Mouse (Mus musculus): ENCODE measurements around the gene Gemin7. TPM values are rescaled to one million over a fixed set of nuclear protein-coding genes. Genes with fewer than 3 reads are reported as not detected.

The Gemin7 gene
- polyA plus RNA-seq, 1 experiment from 2014 or later: 138 TPM

Other genes with a start within 250 kb of the Gemin7 start
- 84.1 and 91.9 TPM in 2 replicates for gene Ercc1, start 232.8 kb downstream of the Gemin7 start, polyA plus RNA-seq (2015; fragmentation: Nextera tagmentation; extraction: Ambion mirVana)
- gene Cd3eap, start 218.1 kb downstream of the Gemin7 start, polyA plus RNA-seq (2015; fragmentation: Nextera tagmentation; extraction: Ambion mirVana): 19.6 and 20.4 TPM in 2 replicates
- 1.2 and 2.3 TPM in 2 replicates for gene Ppp1r13l, start 217.8 kb downstream of the Gemin7 start, polyA plus RNA-seq (2015; fragmentation: Nextera tagmentation; extraction: Ambion mirVana)
- 27.6 and 28.9 TPM in 2 replicates for gene Ercc2, start 195.6 kb downstream of the Gemin7 start, polyA plus RNA-seq (2015; fragmentation: Nextera tagmentation; extraction: Ambion mirVana)
- gene Klc3, start 173.5 kb downstream of the Gemin7 start, polyA plus RNA-seq (2015; fragmentation: Nextera tagmentation; extraction: Ambion mirVana): 1.1 and 1.2 TPM in 2 replicates
- gene Ckm, start 172.8 kb downstream of the Gemin7 start, polyA plus RNA-seq (2015; fragmentation: Nextera tagmentation; extraction: Ambion mirVana): 0.07 TPM in 1 of 2 replicates, not detected in the other
- gene Mark4, start 118.8 kb downstream of the Gemin7 start, polyA plus RNA-seq (2015; fragmentation: Nextera tagmentation; extraction: Ambion mirVana): 13.9 and 16.3 TPM in 2 replicates
- 0.24 and 0.32 TPM in 2 replicates for gene Exoc3l2, start 114.3 kb downstream of the Gemin7 start, polyA plus RNA-seq (2015; fragmentation: Nextera tagmentation; extraction: Ambion mirVana)
- gene Bloc1s3, start 69.2 kb downstream of the Gemin7 start, polyA plus RNA-seq (2015; fragmentation: Nextera tagmentation; extraction: Ambion mirVana): 2.9 and 4.5 TPM in 2 replicates
- 36.6 and 43.3 TPM in 2 replicates for gene Trappc6a, start 69.2 kb downstream of the Gemin7 start, polyA plus RNA-seq (2015; fragmentation: Nextera tagmentation; extraction: Ambion mirVana)
- gene Nkpd1, start 59.8 kb downstream of the Gemin7 start, polyA plus RNA-seq (2015; fragmentation: Nextera tagmentation; extraction: Ambion mirVana): 0.08 and 0.11 TPM in 2 replicates
- gene Ppp1r37, start 14.5 kb downstream of the Gemin7 start, polyA plus RNA-seq (2015; fragmentation: Nextera tagmentation; extraction: Ambion mirVana): 25.7 and 37.0 TPM in 2 replicates
- 0.26 and 0.31 TPM in 2 replicates for gene Zfp296, start 308 bp downstream of the Gemin7 start, polyA plus RNA-seq (2015; fragmentation: Nextera tagmentation; extraction: Ambion mirVana)
- gene Clasrp, start 26.9 kb upstream of the Gemin7 start, polyA plus RNA-seq (2015; fragmentation: Nextera tagmentation; extraction: Ambion mirVana): 54.0 and 65.0 TPM in 2 replicates
- gene Relb, start 51.8 kb upstream of the Gemin7 start, polyA plus RNA-seq (2015; fragmentation: Nextera tagmentation; extraction: Ambion mirVana): 3.8 and 4.1 TPM in 2 replicates
- 86.6 and 97.5 TPM in 2 replicates for gene Clptm1, start 87.4 kb upstream of the Gemin7 start, polyA plus RNA-seq (2015; fragmentation: Nextera tagmentation; extraction: Ambion mirVana)
- gene Apoc2, start 100.3 kb upstream of the Gemin7 start, polyA plus RNA-seq (2015; fragmentation: Nextera tagmentation; extraction: Ambion mirVana): 0.23 TPM in 1 of 2 replicates, not detected in the other
- not detected in 2 replicates for gene Gm44805, start 103.8 kb upstream of the Gemin7 start, polyA plus RNA-seq (2015; fragmentation: Nextera tagmentation; extraction: Ambion mirVana)
- gene Apoc4, start 103.9 kb upstream of the Gemin7 start, polyA plus RNA-seq (2015; fragmentation: Nextera tagmentation; extraction: Ambion mirVana): not detected in 2 replicates
- 0.94 and 1.0 TPM in 2 replicates for gene Apoc1, start 115.1 kb upstream of the Gemin7 start, polyA plus RNA-seq (2015; fragmentation: Nextera tagmentation; extraction: Ambion mirVana)
- gene Apoe, start 121.6 kb upstream of the Gemin7 start, polyA plus RNA-seq (2015; fragmentation: Nextera tagmentation; extraction: Ambion mirVana): 173 and 194 TPM in 2 replicates
- 105 and 125 TPM in 2 replicates for gene Tomm40, start 137.8 kb upstream of the Gemin7 start, polyA plus RNA-seq (2015; fragmentation: Nextera tagmentation; extraction: Ambion mirVana)
- 40.6 and 48.0 TPM in 2 replicates for gene Nectin2, start 172.9 kb upstream of the Gemin7 start, polyA plus RNA-seq (2015; fragmentation: Nextera tagmentation; extraction: Ambion mirVana)
- 5.2 and 6.4 TPM in 2 replicates for gene Bcam, start 193.4 kb upstream of the Gemin7 start, polyA plus RNA-seq (2015; fragmentation: Nextera tagmentation; extraction: Ambion mirVana)
- gene Cblc, start 219.2 kb upstream of the Gemin7 start, polyA plus RNA-seq (2015; fragmentation: Nextera tagmentation; extraction: Ambion mirVana): 0.32 TPM in 1 of 2 replicates, not detected in the other
- gene Bcl3, start 245.2 kb upstream of the Gemin7 start, polyA plus RNA-seq (2015; fragmentation: Nextera tagmentation; extraction: Ambion mirVana): 0.27 and 0.88 TPM in 2 replicates

Data from midbrain, embryonic 13.5 days (tissue).